Mouse (Mus musculus): ENCODE data around the gene Gm21970.

GRCm38 (mm10) chr16:91379412-91379811 lies 12.1 kb upstream of the Gm21970 start:
- no peak for TF ChIP-seq POLR2A (IDR thresholded peaks at IDR 0.05; ENCODE audit: insufficient read depth, low read length)
- TF ChIP-seq EP300 (IDR thresholded peaks at IDR 0.05; ENCODE audit: insufficient read depth, low read depth, low read length): no peak

Measured in ES-Bruce4 (cell line).